Mouse (Mus musculus) embryonic facial prominence, embryonic 15.5 days (tissue): ENCODE measurements around the gene Tox2. TPM values are rescaled to one million over a fixed set of nuclear protein-coding genes. Genes with fewer than 3 reads are reported as not detected.
A peak's percentile ranks its signal among the peaks of the same experiment; 100 is the strongest.

Source experiments
- ATAC-seq: fragments of 200-750 bp; cut with Nextera tagmentation; 2 replicates; pipeline ENCODE4 v1.8.0; 2017; ENCODE audit warnings: low read depth, moderate TSS enrichment; ENCODE audit not compliant: insufficient number of reproducible peaks, low FRiP score, low TSS enrichment
- H3K27ac ChIP-seq: fragments of 300-500 bp; sonication (generic); replicated peaks from 2 replicates; pipeline ENCODE4 v1.5.1; 2015; ENCODE audit warnings: mild to moderate bottlenecking, inconsistent platforms
- H3K27me3 ChIP-seq: fragments of 300-500 bp; sonication (generic); 2 replicates; pipeline ENCODE4 v1.6.1; 2015; ENCODE audit warnings: inconsistent platforms
- H3K36me3 ChIP-seq: fragments of 300-500 bp; sonication (generic); 2 replicates; pipeline ENCODE4 v1.6.1; 2015; ENCODE audit warnings: mild to moderate bottlenecking, inconsistent platforms
- H3K4me1 ChIP-seq: fragments of 300-500 bp; sonication (generic); 2 replicates; pipeline ENCODE4 v1.6.1; 2015; ENCODE audit warnings: inconsistent platforms
- H3K4me2 ChIP-seq: fragments of 300-500 bp; sonication (generic); replicated peaks from 2 replicates; pipeline ENCODE4 v1.6.1; 2015; ENCODE audit warnings: mild to moderate bottlenecking, inconsistent platforms
- H3K4me3 ChIP-seq: fragments of 300-500 bp; sonication (generic); replicated peaks from 2 replicates; pipeline ENCODE4 v1.5.1; 2015; ENCODE audit warnings: mild to moderate bottlenecking, inconsistent platforms
- H3K9ac ChIP-seq: fragments of 300-500 bp; sonication (generic); 2 replicates; pipeline ENCODE4 v1.6.1; 2015; ENCODE audit warnings: inconsistent platforms
- H3K9me3 ChIP-seq: fragments of 300-500 bp; sonication (generic); replicated peaks from 2 replicates; pipeline ENCODE4 v1.6.1; 2016; ENCODE audit warnings: inconsistent platforms
- WGBS: fragments of 180-500 bp; shearing (Covaris S2); methylation state at CpG from one replicate; pipeline ENCODE4 v1.1.7; 2015; 5-methylcytosine and 5-hydroxymethylcytosine counted together
- polyA plus RNA-seq: library from polyadenylated mRNA; unstranded; fragments of >200 nt; fragmentation: Nextera tagmentation; extraction: Ambion mirVana; gene quantifications from 2 replicates; pipeline ENCODE4 v1.2.1, GENCODE M21; 2015

The Tox2 gene
- polyA plus RNA-seq, 1 experiment from 2014 or later: 3.7 TPM

DNA sequence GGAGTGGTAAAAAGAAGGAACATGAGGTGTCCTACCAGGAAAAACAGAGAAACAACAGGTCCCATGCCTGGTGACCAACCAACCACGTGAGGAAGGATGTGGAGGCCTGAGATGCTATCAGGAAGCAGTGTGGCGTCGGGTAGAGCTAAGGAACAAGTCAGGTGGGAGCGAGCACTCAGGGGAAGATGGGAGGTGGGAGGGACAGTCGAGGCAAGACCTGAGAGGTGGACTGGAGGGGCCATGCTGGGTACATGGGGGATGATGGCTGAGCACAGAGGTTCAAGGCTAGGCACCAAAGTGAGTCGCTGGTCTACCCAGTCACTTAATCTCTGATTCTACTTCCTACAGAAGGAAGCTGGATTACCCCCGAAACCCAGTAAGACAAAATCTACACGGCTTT, 152.7 kb downstream of the Tox2 start:
- WGBS: 80% methylated on average over 8 of the region's 8 CpGs
- Histone ChIP-seq H3K4me2 (no peak overlapping the region), H3K4me1 (peaks cover 11% of the 10 kb centered on the region), H3K9ac (no peak overlapping the region), H3K27ac (no peak overlapping the region), H3K36me3 (no peaks in the 10 kb centered on the region), H3K27me3 (no peaks in the 10 kb centered on the region), H3K4me3 (no peak overlapping the region), H3K9me3 (no peaks in the 10 kb centered on the region)
- ATAC-seq: no peak; the same call in 1 of the 2 replicates

DNA sequence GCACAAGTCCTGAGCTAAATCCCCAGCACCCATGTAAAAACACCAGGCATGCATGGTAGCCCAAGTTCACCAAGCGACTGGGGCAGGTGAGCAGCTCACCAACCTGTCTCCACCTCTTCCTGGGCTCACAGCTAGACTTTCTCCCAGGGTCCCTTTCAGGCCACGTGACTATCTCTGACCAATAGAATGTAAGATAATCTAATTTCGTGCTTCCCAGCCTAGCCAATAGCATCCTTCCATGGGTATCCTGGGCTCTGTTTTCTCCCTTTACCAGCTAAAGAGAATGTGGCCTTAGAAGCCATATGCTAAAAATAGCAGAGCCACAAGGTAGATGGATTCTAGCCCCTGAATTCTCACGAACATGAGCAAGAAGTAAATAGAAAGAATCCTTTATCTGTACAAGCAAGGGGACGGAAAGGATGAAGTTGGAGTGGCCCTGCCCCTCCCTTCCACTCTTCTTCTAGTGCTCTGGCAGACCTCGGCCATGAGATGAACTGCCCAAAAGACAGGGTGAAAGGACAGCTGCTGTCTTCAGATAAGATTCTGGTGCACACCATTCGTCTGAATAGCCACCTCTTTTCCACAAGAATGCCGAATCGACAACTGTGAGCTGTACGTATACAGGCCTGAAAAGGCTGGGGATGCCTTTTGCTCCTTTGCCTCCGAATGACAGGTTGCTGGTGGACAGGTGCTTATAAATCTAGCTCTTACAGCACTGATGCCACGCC, 153.4 kb downstream of the Tox2 start:
- no peak overlapping the region for H3K4me3 ChIP-seq

DNA sequence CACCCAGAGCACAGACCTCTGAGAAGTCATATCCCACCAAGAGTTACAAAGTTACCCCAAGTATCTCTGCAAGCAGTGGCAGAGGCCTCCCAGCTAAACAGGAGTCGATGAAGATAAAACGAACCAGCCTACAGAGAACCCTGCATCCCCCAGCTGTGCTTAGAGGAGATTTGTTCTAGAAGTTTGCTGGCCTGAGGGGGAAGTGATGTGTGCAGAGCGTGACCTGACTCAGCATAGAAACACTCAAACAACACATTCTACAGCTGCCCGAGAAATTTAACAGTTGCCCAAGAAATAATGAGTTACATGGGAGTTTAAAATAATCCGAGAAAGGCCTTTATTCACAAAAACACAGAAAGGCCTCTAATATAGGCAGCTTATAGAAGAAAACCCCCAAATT, 155.7 kb downstream of the Tox2 start:
- Histone ChIP-seq H3K27me3 (no peaks in the 10 kb centered on the region), H3K4me2 (no peak overlapping the region), H3K36me3 (no peaks in the 10 kb centered on the region), H3K4me3 (no peak overlapping the region), H3K27ac (no peak overlapping the region), H3K4me1 (peaks cover 4% of the 10 kb centered on the region), H3K9ac (no peak overlapping the region), H3K9me3 (no peaks in the 10 kb centered on the region)
- WGBS: 43% methylated on average over 5 of the region's 5 CpGs
- ATAC-seq: no peak

More for the DNA sequence above, 153.4 kb downstream of the Tox2 start:
- Histone ChIP-seq H3K27me3 (no peaks in the 10 kb centered on the region), H3K9me3 (no peaks in the 10 kb centered on the region), H3K4me2 (no peak overlapping the region), H3K27ac (no peak overlapping the region), H3K36me3 (no peaks in the 10 kb centered on the region), H3K9ac (no peak overlapping the region), H3K4me1 (peaks cover 11% of the 10 kb centered on the region)
- ATAC-seq: no peak
- WGBS: 82% methylated on average over 12 of the region's 12 CpGs

DNA sequence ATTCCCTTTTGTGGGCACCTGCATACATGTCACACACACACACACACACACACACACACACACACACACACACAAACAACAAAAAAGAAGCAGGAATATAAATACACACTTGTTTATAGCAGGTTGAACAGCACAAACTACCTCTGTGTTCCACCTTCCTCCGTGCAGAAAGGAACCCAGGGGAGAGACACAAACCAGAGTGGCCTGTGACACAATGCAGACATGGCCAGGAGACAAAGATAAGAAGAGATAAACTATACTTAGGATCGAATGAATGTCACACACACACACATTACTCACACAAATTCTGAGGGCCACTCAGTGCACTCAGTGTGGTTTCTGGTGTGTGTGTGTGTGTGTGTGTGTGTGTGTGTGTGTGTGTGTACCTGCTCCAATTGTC, 156.3 kb downstream of the Tox2 start:
- no peak overlapping the region for H3K4me2 ChIP-seq
- H3K27me3 ChIP-seq: no peaks in the 10 kb centered on the region
- H3K36me3 ChIP-seq: no peaks in the 10 kb centered on the region
- H3K9me3 ChIP-seq: no peaks in the 10 kb centered on the region
- ATAC-seq: no peak
- no peak overlapping the region for H3K9ac ChIP-seq
- H3K4me3 ChIP-seq: no peak overlapping the region
- no peaks in the 10 kb centered on the region for H3K4me1 ChIP-seq
- WGBS: 62% methylated on average over 2 of the region's 2 CpGs
- H3K27ac ChIP-seq: no peak overlapping the region

DNA sequence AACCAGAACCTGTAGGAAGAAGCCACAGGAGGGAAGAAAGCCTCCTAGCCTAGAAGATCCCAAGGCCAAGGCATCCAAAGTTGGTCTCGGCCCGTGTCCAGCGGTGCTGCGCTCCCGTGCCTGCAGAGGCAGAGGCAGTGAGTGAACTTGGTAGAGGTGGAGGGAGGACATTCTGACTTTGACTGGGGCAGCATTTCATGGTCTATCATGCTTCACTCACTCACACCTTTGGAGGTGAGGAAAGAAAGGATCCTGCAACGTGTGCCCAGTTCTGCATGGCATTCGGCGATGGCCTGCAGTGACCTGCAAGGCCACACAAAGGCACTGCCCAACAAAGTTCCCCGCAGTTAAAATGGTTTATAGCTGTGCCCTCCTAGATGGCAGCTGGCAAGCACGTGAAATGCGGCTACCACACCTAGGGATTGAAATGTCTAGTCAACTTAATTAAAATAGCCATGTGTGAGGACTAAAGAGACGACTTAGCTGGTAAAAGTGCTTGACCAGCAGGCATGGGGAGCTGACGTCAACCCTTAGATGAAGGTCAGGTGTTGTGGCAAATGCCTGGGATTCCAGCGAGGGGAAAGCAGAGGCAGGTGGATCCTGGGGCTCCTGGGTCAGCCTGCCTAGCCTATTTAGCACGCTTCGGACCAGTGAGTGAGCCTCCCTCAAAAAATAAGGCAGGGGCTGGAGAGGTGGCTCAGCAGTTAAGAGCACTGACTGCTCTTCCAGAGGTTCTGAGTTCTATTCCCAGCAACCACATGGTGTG, 158.1 kb downstream of the Tox2 start:
- Histone ChIP-seq H3K9me3 (no peaks in the 10 kb centered on the region), H3K4me2 (no peak overlapping the region), H3K27ac (no peak overlapping the region), H3K9ac (no peak overlapping the region), H3K36me3 (no peaks in the 10 kb centered on the region), H3K4me1 (no peaks in the 10 kb centered on the region), H3K27me3 (no peaks in the 10 kb centered on the region), H3K4me3 (no peak overlapping the region)
- 75% methylated on average over 16 of the region's 16 CpGs for WGBS
- no peak for ATAC-seq

DNA sequence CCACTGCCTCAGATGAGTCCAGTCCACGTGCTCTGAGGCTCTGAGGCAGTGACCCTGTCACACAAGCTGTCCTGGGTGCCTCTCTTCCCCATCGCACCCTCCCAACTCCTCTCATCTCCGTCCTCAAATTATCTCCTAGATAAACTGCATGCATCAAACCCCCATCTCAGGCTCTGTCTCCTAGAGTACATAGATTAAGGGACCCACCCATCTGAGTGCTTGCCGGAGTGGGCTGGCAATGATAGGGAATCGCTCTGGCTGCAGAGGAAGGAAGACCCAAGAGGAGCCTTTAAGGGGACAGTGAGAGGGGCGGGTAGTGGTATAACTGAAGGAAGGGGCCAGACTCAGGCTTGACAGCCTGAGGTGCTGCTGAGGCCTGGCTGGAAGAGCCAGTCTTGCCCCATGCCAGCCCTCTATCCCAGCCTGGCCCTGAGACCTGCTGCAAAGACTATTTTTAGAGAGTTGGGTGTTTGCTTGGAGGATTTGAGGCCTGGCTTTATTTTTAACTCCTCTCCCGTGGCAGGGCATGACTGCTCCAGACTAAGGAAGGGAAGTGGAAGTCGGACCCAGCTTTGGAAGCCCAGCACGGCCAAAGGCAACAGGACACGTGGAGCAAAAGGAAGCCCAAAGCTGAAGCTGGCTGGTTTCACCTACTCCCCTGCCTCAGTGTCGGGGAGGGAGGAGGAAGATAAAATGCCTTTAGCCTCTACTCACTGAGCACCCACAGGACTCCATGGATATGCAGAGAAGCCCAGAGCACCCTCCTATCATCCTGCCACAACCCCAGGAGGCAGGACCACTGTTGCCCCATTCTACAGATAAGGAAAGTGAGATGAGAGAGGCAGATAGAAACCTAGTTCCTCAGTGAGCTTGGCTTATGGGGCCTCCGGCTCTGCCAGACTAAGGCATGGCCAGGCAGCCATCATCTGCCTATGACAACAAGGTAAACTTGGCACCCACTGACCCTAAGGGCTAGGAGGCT, 160.3 kb downstream of the Tox2 start:
- Histone ChIP-seq H3K27me3 (no peaks in the 10 kb centered on the region), H3K9me3 (no peaks in the 10 kb centered on the region), H3K9ac (no peak overlapping the region), H3K27ac (0 out of 2 replicates have a peak overlapping the region, but pooled peaks have one; percentile 1), H3K4me2 (no peak overlapping the region), H3K36me3 (no peaks in the 10 kb centered on the region), H3K4me1 (no peaks in the 10 kb centered on the region), H3K4me3 (no peak overlapping the region)
- ATAC-seq: no peak
- 74% methylated on average over 12 of the region's 12 CpGs for WGBS

DNA sequence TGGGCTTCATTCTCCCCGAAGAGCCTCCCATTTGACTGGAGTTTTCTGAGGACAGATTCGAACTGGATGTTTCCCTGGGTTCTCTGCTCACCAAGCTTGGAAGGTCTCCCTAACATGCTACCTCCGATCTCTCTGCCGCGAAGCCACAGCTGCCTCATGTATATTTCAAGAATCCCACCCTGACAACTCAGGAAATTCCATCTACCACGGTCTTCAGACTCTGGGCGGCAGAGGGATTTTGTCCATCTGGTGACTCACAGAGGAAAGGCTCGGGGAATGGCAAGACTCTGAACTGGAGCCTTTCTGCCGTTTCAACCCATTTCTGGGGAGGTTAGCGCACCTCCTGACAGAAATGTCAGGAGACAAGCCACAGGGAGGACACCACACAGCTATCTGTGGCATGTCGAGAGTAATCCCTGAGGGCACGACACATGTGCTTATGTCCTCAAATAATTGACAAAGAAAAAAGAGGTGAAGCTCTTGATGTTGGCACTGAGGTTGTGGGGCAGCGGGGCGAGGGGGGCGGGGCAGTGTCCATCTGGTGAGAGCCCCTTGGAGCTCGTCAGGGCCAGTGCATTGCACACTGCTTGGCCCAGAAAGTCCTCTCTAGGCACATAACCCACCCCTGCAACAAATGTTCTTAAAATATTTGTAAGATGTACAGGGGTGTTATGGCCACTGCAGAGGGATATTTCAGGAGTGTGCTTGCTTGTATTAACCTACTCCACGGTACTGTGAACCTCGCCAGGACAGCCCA, 162.0 kb downstream of the Tox2 start:
- H3K27ac ChIP-seq: no peak overlapping the region; the same call in 1 of the 2 replicates
- H3K9ac ChIP-seq: no peak overlapping the region
- no peak for ATAC-seq
- no peaks in the 10 kb centered on the region for H3K9me3 ChIP-seq
- H3K4me2 ChIP-seq: no peak overlapping the region
- WGBS: 51% methylated on average over 18 of the region's 18 CpGs
- 0 out of 2 replicates have a peak, but pooled peaks cover under 1% of the 10 kb centered on the region for H3K4me1 ChIP-seq
- no peaks in the 10 kb centered on the region for H3K27me3 ChIP-seq
- no peaks in the 10 kb centered on the region for H3K36me3 ChIP-seq
- H3K4me3 ChIP-seq: no peak overlapping the region

DNA sequence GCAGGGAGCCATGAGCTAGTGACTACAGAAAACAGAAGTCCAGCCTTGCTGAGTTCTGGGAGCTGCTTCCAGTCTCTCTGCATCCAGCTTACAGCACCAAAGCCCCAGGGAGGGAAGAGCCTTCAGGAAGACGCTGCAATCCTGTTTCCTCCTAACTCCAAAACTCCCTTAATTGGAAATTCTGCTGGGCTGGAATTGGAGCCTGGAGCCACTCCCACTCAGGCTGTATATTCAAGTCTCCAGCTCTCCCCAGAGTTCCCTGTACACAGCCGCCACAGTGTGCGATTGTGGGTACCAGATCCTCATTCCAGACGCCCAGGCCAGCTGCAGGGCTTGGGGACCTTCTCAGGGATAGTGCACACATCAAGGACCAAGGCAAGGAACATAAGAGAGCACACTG, 167.2 kb downstream of the Tox2 start:
- H3K4me2 ChIP-seq: no peak overlapping the region
- H3K4me3 ChIP-seq: no peak overlapping the region
- H3K9ac ChIP-seq: no peak overlapping the region
- peaks cover 9% of the 10 kb centered on the region; the same call in 1 of the 2 replicates for H3K4me1 ChIP-seq
- WGBS: 32% methylated on average over 4 of the region's 4 CpGs
- no peak for ATAC-seq
- no peaks in the 10 kb centered on the region for H3K9me3 ChIP-seq
- no peaks in the 10 kb centered on the region for H3K36me3 ChIP-seq
- peaks cover 9% of the 10 kb centered on the region for H3K27me3 ChIP-seq
- no peak overlapping the region; the same call in 1 of the 2 replicates for H3K27ac ChIP-seq

DNA sequence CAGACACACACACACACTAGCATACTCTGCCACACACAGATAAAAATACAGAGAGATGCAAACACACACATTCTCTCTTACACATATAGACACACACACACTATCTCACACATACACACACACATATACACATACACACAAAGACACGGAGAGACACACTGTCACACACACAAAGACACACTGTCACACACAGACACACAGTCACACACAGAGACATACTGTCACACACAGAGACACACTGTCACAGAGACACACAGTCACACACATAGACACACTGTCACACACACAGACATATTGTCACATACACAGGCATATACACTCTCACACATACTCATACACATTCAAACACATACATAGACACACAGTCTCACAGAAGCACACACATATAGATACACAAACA, 169.7 kb downstream of the Tox2 start:
- no peak overlapping the region for H3K9ac ChIP-seq
- H3K9me3 ChIP-seq: no peaks in the 10 kb centered on the region
- H3K27ac ChIP-seq: no peak overlapping the region
- H3K27me3 ChIP-seq: peaks cover 32% of the 10 kb centered on the region
- ATAC-seq: no peak
- H3K4me1 ChIP-seq: peaks cover 15% of the 10 kb centered on the region; the same call in 1 of the 2 replicates
- H3K36me3 ChIP-seq: no peaks in the 10 kb centered on the region
- no peak overlapping the region for H3K4me2 ChIP-seq
- H3K4me3 ChIP-seq: no peak overlapping the region
- WGBS: 87% methylated on average over 1 of the region's 1 CpGs
